Mouse (Mus musculus) testis, adult 2 months (tissue): ENCODE measurements around the gene Rasgef1b.

Source experiments
- CTCF ChIP-seq: fragments of 200-500 bp; IDR thresholded peaks from 2 replicates; pipeline ENCODE4 v1.5.1; 2012; ENCODE audit warnings: low read depth, mild to moderate bottlenecking, inconsistent platforms, low read length, moderate library complexity; ENCODE audit not compliant: control insufficient read depth, insufficient read depth, insufficient replicate concordance
- POLR2A ChIP-seq: fragments of 200-500 bp; IDR thresholded peaks from 2 replicates; pipeline ENCODE4 v1.6.1; 2012; ENCODE audit warnings: low read depth, mild to moderate bottlenecking, inconsistent platforms, low read length, moderate library complexity; ENCODE audit not compliant: control insufficient read depth

GRCm38 (mm10) chr5:99238150-99238549 lies 490.7 kb downstream of the Rasgef1b start:
- TF ChIP-seq CTCF: no peak
- TF ChIP-seq POLR2A: no peak
